Mouse (Mus musculus): ENCODE measurements at regions not wholly inside any gene's neighbourhood (a gene's known extent, or its start where the extent isn't known, plus 50 kb on each side); places are given as distances from the start of the nearest gene placed in this dataset.
A peak's percentile ranks its signal among the peaks of the same experiment; 100 is the strongest.

GRCm38 (mm10) chr3:132237344-132237743 lies 152.3 kb downstream of the Dkk2 start:
- DNase-seq (ENCODE audit: low spot score in 2 of 2) = no peak

GRCm38 (mm10) chr3:132257834-132258233 lies 172.7 kb downstream of the Dkk2 start:
- no peak for DNase-seq (ENCODE audit: low spot score in 2 of 2)

GRCm38 (mm10) chr3:132269641-132270040 lies 184.5 kb downstream of the Dkk2 start:
- no peak for DNase-seq (ENCODE audit: low spot score in 2 of 2)

- peak; percentile 55 to 57 for DNase-seq (ENCODE audit: low spot score in 2 of 2)
Measured at GRCm38 (mm10) chr3:132274786-132275185, 189.7 kb downstream of the Dkk2 start.

- no peak for DNase-seq (ENCODE audit: low spot score in 2 of 2)
Measured at GRCm38 (mm10) chr3:132277771-132278170, 192.7 kb downstream of the Dkk2 start.

GRCm38 (mm10) chr3:132287714-132288113 lies 202.6 kb downstream of the Dkk2 start:
- DNase-seq (ENCODE audit: low spot score in 2 of 2) = no peak

GRCm38 (mm10) chr3:132326961-132327360 lies 241.9 kb downstream of the Dkk2 start:
- peak; percentile 11 to 14 for DNase-seq (ENCODE audit: low spot score in 2 of 2)

GRCm38 (mm10) chr3:132343625-132344024 lies 258.5 kb downstream of the Dkk2 start:
- no peak for DNase-seq (ENCODE audit: low spot score in 2 of 2)

GRCm38 (mm10) chr3:132345856-132346255 lies 260.8 kb downstream of the Dkk2 start:
- no peak for DNase-seq (ENCODE audit: low spot score in 2 of 2)

- DNase-seq (ENCODE audit: low spot score in 2 of 2) = no peak
Measured at GRCm38 (mm10) chr3:132349602-132350001, 264.5 kb downstream of the Dkk2 start.

GRCm38 (mm10) chr3:132353204-132353603 lies 268.1 kb downstream of the Dkk2 start:
- DNase-seq (ENCODE audit: low spot score in 2 of 2) = no peak

- no peak for DNase-seq (ENCODE audit: low spot score in 2 of 2)
Measured at GRCm38 (mm10) chr3:132359596-132359995, 270.0 kb upstream of the Gimd1 start.

GRCm38 (mm10) chr3:132375579-132375978 lies 254.0 kb upstream of the Gimd1 start:
- DNase-seq (ENCODE audit: low spot score in 2 of 2) = no peak

GRCm38 (mm10) chr3:132417742-132418141 lies 211.9 kb upstream of the Gimd1 start:
- DNase-seq (ENCODE audit: low spot score in 2 of 2) = no peak

- DNase-seq (ENCODE audit: low spot score in 2 of 2) = no peak
Measured at GRCm38 (mm10) chr3:132425819-132426671, 203.6 kb upstream of the Gimd1 start.

- no peak for DNase-seq (ENCODE audit: low spot score in 2 of 2)
Measured at GRCm38 (mm10) chr3:132427244-132427643, 202.4 kb upstream of the Gimd1 start.

- DNase-seq (ENCODE audit: low spot score in 2 of 2) = no peak
Measured at GRCm38 (mm10) chr3:132428148-132428547, 201.5 kb upstream of the Gimd1 start.

GRCm38 (mm10) chr3:132431805-132432204 lies 197.8 kb upstream of the Gimd1 start:
- no peak for DNase-seq (ENCODE audit: low spot score in 2 of 2)

- DNase-seq (ENCODE audit: low spot score in 2 of 2) = no peak
Measured at GRCm38 (mm10) chr3:132441226-132441625, 188.4 kb upstream of the Gimd1 start.

- DNase-seq (ENCODE audit: low spot score in 2 of 2) = no peak
Measured at GRCm38 (mm10) chr3:132453927-132454326, 175.7 kb upstream of the Gimd1 start.

- no peak for DNase-seq (ENCODE audit: low spot score in 2 of 2)
Measured at GRCm38 (mm10) chr3:132462348-132462959, 167.2 kb upstream of the Gimd1 start.

GRCm38 (mm10) chr3:132471070-132471469 lies 158.6 kb upstream of the Gimd1 start:
- DNase-seq (ENCODE audit: low spot score in 2 of 2) = no peak

GRCm38 (mm10) chr3:132477768-132478167 lies 151.9 kb upstream of the Gimd1 start:
- no peak for DNase-seq (ENCODE audit: low spot score in 2 of 2)
